Mouse (Mus musculus): ENCODE measurements around the gene Rhcg.

Gene Rhcg

DNA sequence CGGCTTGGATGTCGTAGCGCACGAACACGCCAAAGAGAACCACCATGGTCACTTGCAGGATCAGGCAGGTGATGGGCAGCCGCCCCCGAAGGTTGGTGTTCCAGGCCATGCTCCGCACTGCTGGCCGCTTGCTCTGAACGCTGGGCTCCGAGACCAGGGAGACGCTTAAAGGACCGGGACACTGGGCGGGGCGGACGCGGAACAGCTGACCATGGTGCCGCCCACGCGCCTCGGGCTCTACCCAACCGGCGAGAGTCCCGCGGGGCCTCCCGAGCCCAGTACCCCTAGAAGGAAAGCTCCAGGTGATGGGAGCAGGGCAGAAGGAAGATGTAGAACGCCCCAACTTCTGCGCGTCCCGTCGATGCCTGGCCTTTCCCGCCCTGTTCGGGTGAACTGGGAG lies at the start of gene Rhcg:
Rhcg (minus strand) TSS at position 240 of the 400 bp plus-strand sequence.
- DNase-seq (ENCODE audit: low read depth, low spot score): no peak

GRCm38 (mm10) chr7:79666690-79667089 lies 49.2 kb upstream of the Rhcg start:
- DNase-seq (ENCODE audit: low read depth, low spot score): peak; percentile 48

- DNase-seq (ENCODE audit: low read depth, low spot score): peak; percentile 89
Measured at GRCm38 (mm10) chr7:79661253-79661890, 43.9 kb upstream of the Rhcg start.

- no peak for DNase-seq (ENCODE audit: low read depth, low spot score)
Measured at GRCm38 (mm10) chr7:79660291-79661150, 43.1 kb upstream of the Rhcg start.

GRCm38 (mm10) chr7:79659578-79660290 lies 42.3 kb upstream of the Rhcg start, which contains the start of gene Ticrr:
Gene Ticrr, plus strand, starts transcription at chr7:79660196.
- DNase-seq (ENCODE audit: low read depth, low spot score): peak; percentile 100

- peak; percentile 97 for DNase-seq (ENCODE audit: low read depth, low spot score)
Measured at GRCm38 (mm10) chr7:79654586-79654985, 37.1 kb upstream of the Rhcg start.

DNA sequence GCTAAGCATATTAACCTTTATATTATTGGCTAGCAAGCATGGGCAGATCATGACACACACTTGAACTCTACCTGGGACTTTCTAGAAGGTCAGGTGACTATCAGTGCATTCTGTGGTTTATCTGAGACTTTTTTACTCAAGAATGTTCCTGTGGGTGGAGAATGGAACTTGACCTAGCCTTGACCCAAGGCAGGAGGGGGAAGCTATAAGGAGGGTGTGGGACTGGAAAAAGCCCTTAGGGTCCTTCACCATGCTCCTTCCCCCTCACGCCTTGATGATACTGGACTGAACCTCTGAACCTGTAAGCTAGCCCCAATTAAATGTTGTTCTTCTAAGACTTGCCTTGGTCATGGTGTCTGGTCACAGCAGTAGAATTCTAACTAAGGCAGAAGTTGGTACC lies 36.7 kb upstream of the Rhcg start:
- peak; percentile 95 for DNase-seq (ENCODE audit: low read depth, low spot score)

- peak; percentile 64 for DNase-seq (ENCODE audit: low read depth, low spot score)
Measured at GRCm38 (mm10) chr7:79649005-79649404, 31.5 kb upstream of the Rhcg start.

GRCm38 (mm10) chr7:79647233-79647632 lies 29.8 kb upstream of the Rhcg start:
- no peak for DNase-seq (ENCODE audit: low read depth, low spot score)

DNA sequence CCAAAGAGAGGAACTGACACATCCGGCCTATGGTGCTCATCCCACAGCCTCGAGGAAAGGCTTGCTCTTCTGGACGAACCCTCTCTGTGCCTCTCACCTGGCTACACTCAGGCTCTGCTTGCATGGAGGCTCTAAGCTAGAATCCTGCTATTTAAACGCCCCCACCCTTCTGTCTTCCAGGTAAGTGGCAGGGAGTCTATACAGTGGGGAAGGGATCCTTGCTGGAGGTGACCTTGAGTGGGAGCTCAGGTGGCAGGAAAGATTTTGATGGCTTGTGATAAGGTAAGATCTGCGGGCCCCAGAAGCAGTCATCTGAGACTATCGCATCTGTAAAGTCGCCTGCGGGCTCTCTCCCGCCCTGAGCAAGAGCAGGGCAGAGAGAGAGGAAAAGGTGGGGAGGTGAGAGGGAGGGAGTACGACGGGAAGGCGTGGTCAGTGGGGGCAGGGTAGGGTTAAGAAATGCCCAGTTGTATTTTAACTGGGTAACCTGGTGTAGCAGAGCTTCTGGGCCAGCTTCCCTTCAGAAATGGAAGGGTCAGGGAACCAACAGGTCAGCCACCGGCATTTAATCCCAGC lies 14.4 kb upstream of the Rhcg start:
- no peak for DNase-seq (ENCODE audit: low read depth, low spot score)

DNA sequence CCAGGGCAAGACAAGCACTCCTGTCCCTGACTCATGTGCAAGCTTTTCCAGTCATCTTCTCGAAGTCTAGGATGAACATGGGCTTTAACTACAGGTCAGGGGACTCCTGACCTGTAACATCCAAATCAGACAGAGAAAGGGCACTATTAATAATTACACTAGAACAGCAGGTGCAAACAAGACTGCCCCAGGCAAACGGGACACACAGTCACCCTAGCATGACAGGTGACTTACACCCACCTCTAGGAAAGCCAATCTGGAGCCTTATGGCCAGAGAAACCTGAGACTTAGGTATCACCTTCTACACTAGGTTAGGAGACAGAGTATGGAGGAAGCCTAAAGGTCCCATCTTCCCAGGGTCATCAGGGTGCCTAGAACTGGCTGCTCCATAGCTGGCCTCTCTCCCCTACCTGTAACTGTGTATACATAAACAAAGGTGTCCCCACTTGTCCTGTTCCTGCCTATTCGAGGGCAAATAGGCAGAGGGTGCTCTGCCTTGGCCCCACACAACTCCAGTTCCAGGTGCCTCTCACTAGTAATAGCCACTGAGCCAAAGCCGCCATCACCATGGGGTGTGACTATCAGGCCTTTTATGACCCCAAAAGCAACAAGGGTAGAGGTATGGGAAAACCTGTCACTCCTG lies 10.9 kb upstream of the Rhcg start:
- DNase-seq (ENCODE audit: low read depth, low spot score): no peak

GRCm38 (mm10) chr7:79626170-79626569 lies 8.7 kb upstream of the Rhcg start:
- no peak for DNase-seq (ENCODE audit: low read depth, low spot score)

DNA sequence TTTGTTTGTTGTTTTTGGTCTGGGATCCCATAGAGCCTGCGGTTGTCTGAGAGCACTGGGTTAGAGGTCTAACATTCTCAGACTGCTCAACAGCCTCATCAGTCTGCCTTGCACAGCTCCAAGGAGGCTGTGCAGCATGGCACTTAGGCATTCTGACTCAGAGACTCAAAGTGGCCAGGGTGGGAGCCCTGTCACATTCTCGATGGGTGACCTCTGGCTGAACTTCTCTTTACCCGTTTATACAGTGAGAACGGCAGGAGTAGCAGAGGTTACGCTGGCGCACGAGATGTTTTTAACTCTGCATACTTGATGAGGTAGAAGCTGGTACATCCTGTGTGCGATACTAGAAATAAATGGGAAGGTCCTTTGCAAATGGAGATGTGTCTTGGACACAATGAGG lies 5.6 kb upstream of the Rhcg start:
- DNase-seq (ENCODE audit: low read depth, low spot score): no peak

GRCm38 (mm10) chr7:79619493-79619892 lies 2.0 kb upstream of the Rhcg start:
- DNase-seq (ENCODE audit: low read depth, low spot score): no peak

- DNase-seq (ENCODE audit: low read depth, low spot score): no peak
Measured at GRCm38 (mm10) chr7:79615941-79616340, 1.5 kb downstream of the Rhcg start.

DNA sequence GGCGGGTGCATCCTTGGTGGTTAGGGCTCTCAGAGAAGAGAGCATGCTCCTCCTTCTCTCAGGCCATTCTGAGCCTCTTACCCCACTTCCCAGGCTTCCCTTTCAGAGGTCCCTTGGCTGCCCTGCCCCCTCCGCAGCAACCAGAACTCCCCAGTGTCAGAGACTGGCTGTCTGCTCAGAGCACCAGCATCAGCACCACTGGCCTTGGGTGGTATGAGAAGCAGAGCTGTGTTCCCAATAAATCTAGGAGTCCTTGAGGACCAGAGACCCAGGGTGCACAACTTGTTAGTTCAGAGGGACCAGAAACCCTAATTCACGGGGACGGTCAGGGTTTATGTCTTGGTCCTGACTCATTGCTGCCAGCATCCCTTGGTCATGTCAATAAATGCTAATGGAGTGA lies 2.4 kb downstream of the Rhcg start:
- DNase-seq (ENCODE audit: low read depth, low spot score): no peak

- DNase-seq (ENCODE audit: low read depth, low spot score): no peak
Measured at GRCm38 (mm10) chr7:79613314-79613713, 4.1 kb downstream of the Rhcg start.

DNA sequence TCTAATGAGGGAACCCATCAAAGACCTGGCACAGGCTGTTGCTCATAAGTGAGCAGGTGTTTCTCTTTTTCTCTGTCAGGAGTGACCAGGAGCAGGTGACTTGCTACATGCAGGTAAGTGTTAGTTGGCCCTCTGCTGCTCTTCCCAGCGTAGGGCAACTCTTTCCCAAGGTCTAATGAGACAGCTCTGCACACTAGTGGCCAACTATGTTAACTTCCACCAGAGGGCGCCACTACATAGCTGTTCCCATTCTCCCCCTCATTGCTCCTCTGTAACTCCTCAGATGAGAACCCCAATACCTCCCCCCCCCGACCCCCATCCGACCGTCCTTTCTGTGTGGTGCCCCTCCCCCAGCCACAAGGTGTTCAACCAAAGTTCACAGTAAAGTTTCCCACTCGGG lies 4.7 kb downstream of the Rhcg start:
- DNase-seq (ENCODE audit: low read depth, low spot score): peak; percentile 81

DNA sequence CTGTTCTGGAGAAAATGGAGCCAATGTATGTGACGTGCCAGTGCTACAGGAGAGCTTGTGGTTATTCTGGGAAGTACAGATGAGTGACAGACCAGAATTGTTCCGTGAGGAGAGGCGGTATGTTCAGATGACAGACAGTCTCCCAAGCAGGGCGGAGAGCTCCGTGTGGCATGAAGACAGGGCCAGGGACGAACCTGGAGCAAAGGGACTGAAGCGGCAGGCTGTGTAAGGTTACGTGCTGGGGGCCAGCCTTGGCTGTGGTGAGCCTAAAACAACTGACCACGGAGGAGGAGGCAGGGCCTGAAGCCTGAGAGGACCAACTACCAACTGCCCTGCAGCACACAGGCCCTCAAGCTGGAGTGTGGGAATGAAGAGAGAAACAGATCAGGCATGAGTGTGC lies 5.6 kb downstream of the Rhcg start:
- DNase-seq (ENCODE audit: low read depth, low spot score): no peak

- DNase-seq (ENCODE audit: low read depth, low spot score): peak; percentile 86
Measured at GRCm38 (mm10) chr7:79607263-79607921, 10.1 kb downstream of the Rhcg start.

- DNase-seq (ENCODE audit: low read depth, low spot score): no peak
Measured at GRCm38 (mm10) chr7:79606766-79607165, 10.7 kb downstream of the Rhcg start.

All from R1 (cell line).